Mouse (Mus musculus) liver, postnatal 0 days (tissue): ENCODE measurements around the gene Rnf150. TPM values are rescaled to one million over a fixed set of nuclear protein-coding genes. Genes with fewer than 3 reads are reported as not detected.

ENCODE experiments used
- ATAC-seq: fragments of 200-750 bp; cut with Nextera tagmentation; 2 replicates; pipeline ENCODE4 v1.8.0; 2017; ENCODE audit warnings: mild to moderate bottlenecking, moderate library complexity
- DNase-seq: peaks from one replicate; pipeline ENCODE4 v3.0.0-alpha.2; 2016
- H3K27ac ChIP-seq: fragments of 300-500 bp; sonication (generic); 2 replicates; pipeline ENCODE4 v1.5.1; 2014; ENCODE audit warnings: antibody characterized with exemption, moderate library complexity, mild to moderate bottlenecking, low read depth
- H3K27me3 ChIP-seq: fragments of 300-500 bp; sonication (generic); 2 replicates; pipeline ENCODE4 v1.6.1; 2014; ENCODE audit warnings: low read length, control low read depth, mixed read lengths; ENCODE audit not compliant: insufficient read depth
- H3K36me3 ChIP-seq: fragments of 300-500 bp; sonication (generic); replicated peaks from 2 replicates; pipeline ENCODE4 v1.6.1; 2014; ENCODE audit warnings: mild to moderate bottlenecking, control low read depth, low read length, moderate library complexity, mixed read lengths; ENCODE audit not compliant: insufficient read depth
- H3K4me1 ChIP-seq: fragments of 300-500 bp; sonication (generic); 2 replicates; pipeline ENCODE4 v1.6.1; 2014; ENCODE audit warnings: antibody characterized with exemption, mild to moderate bottlenecking, control low read depth; ENCODE audit not compliant: insufficient read depth
- H3K4me2 ChIP-seq: fragments of 300-500 bp; sonication (generic); 2 replicates; pipeline ENCODE4 v1.6.1; 2014; ENCODE audit warnings: low read depth, mild to moderate bottlenecking, low read length, moderate library complexity, mixed read lengths
- H3K4me3 ChIP-seq: fragments of 300-500 bp; sonication (generic); 2 replicates; pipeline ENCODE4 v1.5.1; 2014; ENCODE audit warnings: low read depth, low read length
- H3K9ac ChIP-seq: fragments of 300-500 bp; sonication (generic); replicated peaks from 2 replicates; pipeline ENCODE4 v1.6.1; 2014; ENCODE audit warnings: mild to moderate bottlenecking, moderate library complexity
- H3K9me3 ChIP-seq: fragments of 300-500 bp; sonication (generic); 2 replicates; pipeline ENCODE4 v1.6.1; 2016; ENCODE audit warnings: mild to moderate bottlenecking, control low read depth, low read length, mixed read lengths
- CTCF ChIP-seq: sonication (generic); IDR thresholded peaks from 2 replicates; pipeline ENCODE4 v1.5.1; 2016; ENCODE audit warnings: antibody characterized with exemption, low read depth
- EP300 ChIP-seq: IDR thresholded peaks from 2 replicates; pipeline ENCODE4 v1.6.1; 2016; ENCODE audit warnings: antibody characterized with exemption, low read depth, mild to moderate bottlenecking
- WGBS: fragments of 180-500 bp; shearing (Covaris S2); extraction: QIAGEN DNeasy Blood & Tissue Kit; methylation state at CpG from one replicate; pipeline ENCODE4 v1.1.7; 2014; ENCODE audit not compliant: insufficient replicate concordance; 5-methylcytosine and 5-hydroxymethylcytosine counted together
- polyA plus RNA-seq: library from polyadenylated mRNA; unstranded; fragments of >200 nt; fragmentation: Nextera tagmentation; extraction: Ambion mirVana; gene quantifications from 2 replicates; pipeline ENCODE4 v1.2.1, GENCODE M21; 2015

Rnf150 gene
- polyA plus RNA-seq, 1 experiment from 2014 or later = 0.14 TPM

- TF ChIP-seq CTCF (no peak), EP300 (no peak)
- H3K36me3 ChIP-seq = no peaks in the 10 kb centered on the region
- no peak overlapping the region for H3K9ac ChIP-seq
- 21% methylated on average over 3 of the region's 3 CpGs for whole genome bisulfite sequencing
- peak overlapping the region; percentile 27; the same call in 1 of the 2 replicates for H3K4me2 ChIP-seq
- no peak overlapping the region for H3K4me3 ChIP-seq
- ATAC-seq (peak; percentile 61; the same call in 1 of the 2 replicates), DNase-seq (peak; percentile 18)
- H3K27me3 ChIP-seq = no peaks in the 10 kb centered on the region
- H3K9me3 ChIP-seq = no peaks in the 10 kb centered on the region
- H3K4me1 ChIP-seq = 0 out of 2 replicates have a peak, but pooled peaks cover 3% of the 10 kb centered on the region
- peak overlapping the region; percentile 63 for H3K27ac ChIP-seq
Observed at GRCm38 (mm10) chr8:83140701-83141111, 277.6 kb downstream of the Rnf150 start.

Other genes with a start within 250 kb of the Rnf150 start
- gene Zfp330, start 89.2 kb upstream of the Rnf150 start, polyA plus RNA-seq = 18.6 and 20.2 TPM in 2 replicates